Mouse (Mus musculus) ES-Bruce4 (cell line): ENCODE data around the gene Wdr43.

Experiments used
- CTCF ChIP-seq: IDR thresholded peaks from one replicate; pipeline ENCODE4 v1.8.1; 2011; ENCODE audit warnings: low read depth, low read length
- EP300 ChIP-seq: IDR thresholded peaks from 2 replicates; pipeline ENCODE4 v1.6.1; 2011; ENCODE audit warnings: low read depth, low read length; ENCODE audit not compliant: insufficient read depth
- POLR2A ChIP-seq: IDR thresholded peaks from one replicate; pipeline ENCODE4 v1.8.1; 2011; ENCODE audit warnings: low read length; ENCODE audit not compliant: insufficient read depth

GRCm38 (mm10) chr17:71705550-71706480, 90.1 kb downstream of the Wdr43 start:
- no peak for TF ChIP-seq CTCF
- TF ChIP-seq EP300: no peak
- no peak for TF ChIP-seq POLR2A
